Mouse (Mus musculus) midbrain, embryonic 10.5 days (tissue): ENCODE data around the gene Loxl1. TPM values are rescaled to one million over a fixed set of nuclear protein-coding genes. Genes with fewer than 3 reads are reported as not detected.
"Not testable (repeated sequence)": the region's sequence is repeated elsewhere in the genome, so short reads cannot be mapped to it uniquely, and the experiment has no call there.

ENCODE experiments used
- DNase-seq: peaks from one replicate; pipeline ENCODE4 v3.0.0-alpha.2; 2017; ENCODE audit warnings: low spot score
- H3K27ac ChIP-seq: fragments of 300-500 bp; sonication (generic); replicated peaks from 2 replicates; pipeline ENCODE4 v1.5.1; 2016; ENCODE audit warnings: mild to moderate bottlenecking
- H3K27me3 ChIP-seq: fragments of 300-500 bp; sonication (generic); 2 replicates; pipeline ENCODE4 v1.6.1; 2016; ENCODE audit warnings: low read depth, mild to moderate bottlenecking; ENCODE audit not compliant: poor library complexity, severe bottlenecking
- H3K36me3 ChIP-seq: fragments of 300-500 bp; sonication (generic); 2 replicates; pipeline ENCODE4 v1.6.1; 2016; ENCODE audit warnings: mild to moderate bottlenecking, moderate library complexity
- H3K4me1 ChIP-seq: fragments of 300-500 bp; sonication (generic); 2 replicates; pipeline ENCODE4 v1.6.1; 2016
- H3K4me3 ChIP-seq: fragments of 300-500 bp; sonication (generic); 2 replicates; pipeline ENCODE4 v1.5.1; 2016; ENCODE audit warnings: mild to moderate bottlenecking, moderate library complexity
- H3K9me3 ChIP-seq: fragments of 300-500 bp; sonication (generic); replicated peaks from 2 replicates; pipeline ENCODE4 v1.6.1; 2016; ENCODE audit warnings: mild to moderate bottlenecking
- WGBS: fragments of 180-500 bp; shearing (Covaris S2); methylation state at CpG from one replicate; pipeline ENCODE4 v1.1.7; 2016; 5-methylcytosine and 5-hydroxymethylcytosine counted together
- polyA plus RNA-seq: library from polyadenylated mRNA; unstranded; fragments of >200 nt; fragmentation: Nextera tagmentation; extraction: Ambion mirVana; gene quantifications from 2 replicates; pipeline ENCODE4 v1.2.1, GENCODE M21; 2016

Gene Loxl1
- polyA plus RNA-seq, 1 experiment from 2014 or later = 6.9 TPM

DNA sequence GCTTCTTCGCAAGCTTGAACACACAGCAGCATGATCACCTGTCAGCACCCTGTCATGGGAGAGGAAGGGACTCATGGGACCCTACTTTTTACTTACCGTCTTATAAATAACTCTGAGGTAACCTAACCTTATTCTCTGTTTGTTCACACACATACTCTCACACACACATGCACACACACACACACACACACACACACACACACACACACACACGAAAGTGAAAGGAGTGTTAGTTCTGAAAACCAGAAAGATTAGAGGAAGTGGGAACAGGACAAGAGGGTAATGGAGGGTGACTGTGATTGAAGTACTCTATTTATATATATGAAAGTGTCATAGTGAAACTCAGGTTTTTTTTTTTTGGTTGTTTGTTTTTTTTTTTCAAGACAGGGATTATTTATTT, 41.9 kb downstream of the Loxl1 start:
- Histone ChIP-seq H3K27me3 (no peaks in the 10 kb centered on the region), H3K27ac (no peak overlapping the region), H3K9me3 (no peaks in the 10 kb centered on the region), H3K4me1 (peaks cover 22% of the 10 kb centered on the region), H3K36me3 (no peaks in the 10 kb centered on the region), H3K4me3 (no peak overlapping the region)
- DNase-seq = no peak
- 91% methylated on average over 3 of the region's 3 CpGs for WGBS

DNA sequence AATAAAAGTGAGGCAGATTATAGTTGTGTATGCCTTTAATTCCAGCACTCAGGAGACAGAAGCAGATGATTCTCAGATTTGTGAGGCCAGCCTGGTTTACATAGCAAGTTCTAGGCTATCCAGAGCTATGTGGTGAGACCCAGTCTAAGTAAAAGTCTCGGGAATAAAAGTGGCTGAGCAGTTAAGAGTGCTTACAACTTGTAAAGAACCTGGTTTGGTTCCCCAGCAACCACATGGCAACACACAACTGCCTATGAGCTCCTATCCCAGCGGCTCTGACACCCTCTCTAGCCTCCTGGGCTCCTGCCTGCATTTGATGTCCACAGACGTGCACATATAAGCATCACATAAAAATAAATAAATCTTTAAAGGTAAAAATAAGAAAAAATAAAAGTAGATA, 42.9 kb downstream of the Loxl1 start:
- H3K27ac ChIP-seq = no peak overlapping the region
- no peaks in the 10 kb centered on the region for H3K27me3 ChIP-seq
- H3K4me3 ChIP-seq = no peak overlapping the region
- 75% methylated on average over 3 of the region's 3 CpGs for WGBS
- H3K4me1 ChIP-seq = peaks cover 18% of the 10 kb centered on the region
- DNase-seq = no peak
- H3K36me3 ChIP-seq = no peaks in the 10 kb centered on the region
- H3K9me3 ChIP-seq = no peaks in the 10 kb centered on the region

GRCm38 (mm10) chr9:58268384-58269313, 44.3 kb downstream of the Loxl1 start:
- WGBS = 62% methylated on average over 12 of the region's 12 CpGs
- H3K9me3 ChIP-seq = no peaks in the 10 kb centered on the region
- peaks cover 15% of the 10 kb centered on the region; the same call in 1 of the 2 replicates for H3K4me1 ChIP-seq
- no peak overlapping the region for H3K4me3 ChIP-seq
- peaks cover 3% of the 10 kb centered on the region; the same call in 1 of the 2 replicates for H3K36me3 ChIP-seq
- H3K27ac ChIP-seq = no peak overlapping the region
- no peaks in the 10 kb centered on the region for H3K27me3 ChIP-seq
- DNase-seq = peak; percentile 56

GRCm38 (mm10) chr9:58267046-58267445, 45.9 kb downstream of the Loxl1 start:
- Histone ChIP-seq H3K27me3 (no peaks in the 10 kb centered on the region), H3K9me3 (no peaks in the 10 kb centered on the region), H3K36me3 (peaks cover 12% of the 10 kb centered on the region), H3K27ac (no peak overlapping the region), H3K4me1 (0 out of 2 replicates have a peak, but pooled peaks cover 5% of the 10 kb centered on the region), H3K4me3 (no peak overlapping the region)
- WGBS = 89% methylated on average over 3 of the region's 3 CpGs
- DNase-seq = no peak

DNA sequence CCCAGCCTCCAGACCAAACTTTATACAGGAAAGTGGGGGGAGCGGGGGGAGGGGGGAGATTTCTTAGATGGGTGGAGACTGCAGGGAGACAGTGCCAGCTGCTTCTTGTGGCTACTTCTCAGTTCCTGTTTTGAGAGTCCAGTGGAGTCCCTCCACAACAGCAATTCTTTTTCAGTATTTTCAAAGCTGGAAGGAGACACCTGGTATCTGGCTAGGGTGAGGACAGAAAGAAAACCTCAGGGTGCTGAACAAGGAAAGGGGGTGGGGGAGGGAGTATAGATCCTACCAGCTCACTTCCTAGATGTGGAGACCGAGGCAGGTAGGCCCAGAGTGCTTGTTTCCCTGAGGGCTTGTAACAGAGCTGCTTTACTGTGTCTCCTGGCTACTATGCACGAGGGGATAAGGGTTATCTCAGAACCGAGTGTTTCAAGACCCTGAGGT, 46.4 kb downstream of the Loxl1 start:
- no peak for DNase-seq
- no peak overlapping the region for H3K27ac ChIP-seq
- H3K4me1 ChIP-seq = 0 out of 2 replicates have a peak, but pooled peaks cover 4% of the 10 kb centered on the region
- 45% methylated on average over 4 of the region's 4 CpGs for WGBS
- H3K27me3 ChIP-seq = no peaks in the 10 kb centered on the region
- H3K9me3 ChIP-seq = no peaks in the 10 kb centered on the region
- no peak overlapping the region for H3K4me3 ChIP-seq
- peaks cover 17% of the 10 kb centered on the region for H3K36me3 ChIP-seq

DNA sequence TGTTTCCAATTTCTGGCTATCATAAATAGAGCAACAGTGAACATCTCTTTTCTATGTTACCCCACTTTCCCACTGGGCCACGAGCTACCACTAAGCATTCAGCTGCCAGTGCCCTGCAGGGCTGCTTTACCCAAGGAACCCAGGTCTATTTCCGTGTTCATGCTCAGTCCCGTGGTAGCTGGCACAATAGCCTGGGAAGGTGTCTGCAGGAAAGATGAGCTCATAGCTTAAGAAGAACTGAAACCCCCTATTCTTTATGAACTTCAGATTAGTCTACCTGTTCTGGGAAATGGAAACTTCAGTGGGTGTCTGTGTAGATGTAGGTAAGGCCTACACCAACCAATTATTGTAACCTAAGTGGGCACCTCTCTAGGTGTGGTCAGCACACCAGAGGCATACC, 47.6 kb downstream of the Loxl1 start:
- WGBS = 78% methylated on average over 3 of the region's 3 CpGs
- Histone ChIP-seq H3K27me3 (no peaks in the 10 kb centered on the region), H3K36me3 (peaks cover 26% of the 10 kb centered on the region), H3K4me1 (0 out of 2 replicates have a peak, but pooled peaks cover 4% of the 10 kb centered on the region), H3K4me3 (no peak overlapping the region), H3K9me3 (no peaks in the 10 kb centered on the region), H3K27ac (no peak overlapping the region)
- DNase-seq = no peak

DNA sequence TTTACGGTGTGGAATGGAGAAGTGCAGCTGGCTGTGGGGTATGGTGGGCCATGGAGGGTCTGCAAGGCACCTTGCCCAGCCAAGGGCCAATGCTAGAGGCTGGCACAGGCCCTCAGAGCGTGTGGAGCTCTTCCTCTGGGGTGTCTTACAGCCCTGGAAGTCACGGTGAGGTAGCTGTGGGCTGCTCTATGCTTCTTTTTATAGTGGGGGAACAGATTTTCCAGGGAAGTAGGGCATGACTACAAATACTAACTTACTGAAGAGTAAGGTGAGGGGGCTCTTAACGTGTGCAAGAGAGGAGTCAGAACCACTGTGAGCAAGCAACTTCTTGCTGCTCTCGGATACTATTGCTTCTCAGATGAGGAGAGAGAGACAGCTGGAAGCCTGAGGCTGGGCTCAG, 50.5 kb downstream of the Loxl1 start:
- 94% methylated on average over 5 of the region's 5 CpGs for WGBS
- Histone ChIP-seq H3K4me1 (0 out of 2 replicates have a peak, but pooled peaks cover 4% of the 10 kb centered on the region), H3K27ac (no peak overlapping the region), H3K4me3 (no peak overlapping the region), H3K36me3 (peaks cover 51% of the 10 kb centered on the region), H3K9me3 (no peaks in the 10 kb centered on the region), H3K27me3 (no peaks in the 10 kb centered on the region)
- no peak for DNase-seq

DNA sequence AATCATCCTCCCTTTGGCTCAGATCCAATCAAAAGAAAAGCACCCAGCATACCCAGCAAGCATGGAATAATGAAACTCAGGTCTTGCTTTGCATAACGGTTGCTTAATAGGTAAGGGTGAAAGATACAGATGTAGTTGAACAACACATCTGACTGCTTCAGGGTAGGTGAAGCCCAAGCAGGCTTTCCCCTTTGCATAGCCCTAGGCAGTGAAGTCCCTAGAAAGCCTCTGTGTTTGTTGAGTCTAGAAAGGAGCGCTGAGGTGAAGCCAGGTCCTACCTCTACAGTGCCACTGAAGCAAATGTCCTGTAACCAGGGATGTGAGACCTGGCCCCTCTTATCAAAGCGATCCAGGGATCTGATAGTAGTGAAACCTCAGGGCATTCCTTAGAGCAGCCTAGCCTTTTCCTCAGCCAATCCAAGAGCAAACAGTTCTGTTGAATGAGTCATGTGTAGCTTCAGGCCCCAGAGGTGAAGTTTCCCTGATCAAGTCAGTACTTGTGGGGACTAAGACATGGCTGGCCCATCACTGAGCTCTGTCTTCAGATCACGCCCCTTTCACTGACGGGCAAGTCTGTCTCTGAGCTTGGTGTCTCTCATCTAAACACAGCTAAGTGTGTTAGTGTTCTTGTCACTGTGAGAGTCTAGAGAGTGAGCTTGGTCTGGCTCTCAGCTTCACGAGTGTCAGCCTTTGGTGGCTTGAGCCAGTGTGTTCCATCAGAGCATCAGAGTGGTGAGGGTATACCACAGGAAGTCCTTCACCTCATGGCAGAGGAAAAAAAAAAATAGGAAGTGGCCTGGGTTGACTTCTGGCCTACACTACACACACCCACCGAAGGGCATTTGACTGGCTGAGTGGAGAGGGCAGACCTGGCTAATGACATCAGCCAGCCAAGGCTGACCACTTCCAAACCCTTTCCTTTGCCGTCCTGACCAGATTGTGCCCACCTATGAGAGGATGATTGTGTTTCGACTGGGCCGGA, 57.0 kb downstream of the Loxl1 start:
- 90% methylated on average over 10 of the region's 10 CpGs for WGBS

DNA sequence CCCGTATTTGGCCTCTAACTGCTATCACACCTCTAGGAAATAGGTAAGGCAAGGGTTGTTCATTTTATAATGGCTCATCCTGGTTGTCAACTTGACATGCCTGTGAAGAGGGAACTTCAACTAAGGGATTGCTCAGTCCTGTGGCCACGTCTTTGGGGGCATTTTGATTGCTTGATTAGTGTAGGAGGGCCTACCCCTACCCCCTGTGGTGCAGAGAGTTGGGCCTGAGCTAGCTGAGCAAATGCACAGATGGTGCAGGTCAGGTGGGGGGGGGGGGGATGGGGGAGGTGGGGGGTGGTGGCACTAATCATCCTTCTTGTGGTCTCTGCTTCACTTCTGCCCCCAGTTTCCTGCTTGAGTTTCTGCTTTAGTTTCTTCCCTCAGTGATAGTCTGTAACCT, 57.9 kb downstream of the Loxl1 start:
- no peaks in the 10 kb centered on the region for H3K9me3 ChIP-seq
- 68% methylated on average over 2 of the region's 2 CpGs for WGBS

More for the DNA sequence above, 57.0 kb downstream of the Loxl1 start:
- no peaks in the 10 kb centered on the region for H3K27me3 ChIP-seq
- H3K4me3 ChIP-seq = no peak overlapping the region
- no peak overlapping the region for H3K27ac ChIP-seq
- DNase-seq = no peak
- H3K4me1 ChIP-seq = peaks cover 20% of the 10 kb centered on the region
- peaks cover 50% of the 10 kb centered on the region for H3K36me3 ChIP-seq
- H3K9me3 ChIP-seq = no peaks in the 10 kb centered on the region

DNA sequence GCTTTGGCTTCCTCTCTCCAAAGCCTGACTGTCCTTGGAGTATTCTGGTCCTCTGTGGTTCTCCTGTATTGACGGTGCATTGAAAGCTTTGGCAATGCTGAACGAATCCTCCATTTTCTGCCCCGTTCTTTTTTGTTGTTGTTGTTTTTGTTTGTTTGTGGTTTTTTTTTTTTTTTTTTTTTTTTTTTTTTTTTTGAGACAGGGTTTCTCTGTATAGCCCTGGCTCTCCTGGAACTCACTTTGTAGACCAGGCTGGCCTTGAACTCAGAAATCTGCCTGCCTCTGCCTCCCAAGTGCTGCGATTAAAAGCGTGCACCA, 59.2 kb downstream of the Loxl1 start:
- WGBS = 74% methylated on average over 5 of the region's 5 CpGs
- Histone ChIP-seq H3K36me3 (peaks cover 31% of the 10 kb centered on the region), H3K4me3 (peak overlapping the region; percentile 83), H3K27ac (peak overlapping the region; percentile 87; the same call in 1 of the 2 replicates), H3K4me1 (peaks cover 36% of the 10 kb centered on the region)
- H3K9me3 ChIP-seq, DNase-seq, H3K27me3 ChIP-seq: not testable (repeated sequence)

More for the DNA sequence above, 57.9 kb downstream of the Loxl1 start:
- H3K4me1 ChIP-seq = peaks cover 23% of the 10 kb centered on the region
- no peak for DNase-seq
- H3K27me3 ChIP-seq = no peaks in the 10 kb centered on the region
- peaks cover 42% of the 10 kb centered on the region for H3K36me3 ChIP-seq
- H3K4me3 ChIP-seq = no peak overlapping the region
- H3K27ac ChIP-seq = no peak overlapping the region

- Histone ChIP-seq H3K9me3 (no peaks in the 10 kb centered on the region), H3K27ac (peak within 1 kb of the TSS; percentile 87), H3K4me1 (peaks cover 41% of the 10 kb centered on the region), H3K27me3 (no peaks in the 10 kb centered on the region), H3K36me3 (peaks cover 26% of the 10 kb centered on the region), H3K4me3 (peak within 1 kb of the TSS; percentile 83)
- DNase-seq = peak; percentile 94
- under 1% methylated on average over 31 of the region's 31 CpGs for WGBS
Measured at GRCm38 (mm10) chr9:58253033-58253804, 59.8 kb downstream of the Loxl1 start, which contains the start of gene Stoml1. Stoml1 (plus strand) TSS chr9:58253164.

- H3K27ac ChIP-seq, DNase-seq, H3K27me3 ChIP-seq, H3K36me3 ChIP-seq, H3K4me3 ChIP-seq, H3K9me3 ChIP-seq: not testable (repeated sequence)
- WGBS = 93% methylated on average over 1 of the region's 1 CpGs
- H3K4me1 ChIP-seq = peaks cover 57% of the 10 kb centered on the region
Measured at GRCm38 (mm10) chr9:58250730-58251129, 62.3 kb downstream of the Loxl1 start.
